Mouse (Mus musculus): Measurements from ENCODE around the gene Gm20708. TPM values are rescaled to one million over a fixed set of nuclear protein-coding genes. Genes with fewer than 3 reads are reported as not detected.

The Gm20708 gene
- polyA plus RNA-seq, 1 experiment from 2014 or later = 0.21 TPM

DNA sequence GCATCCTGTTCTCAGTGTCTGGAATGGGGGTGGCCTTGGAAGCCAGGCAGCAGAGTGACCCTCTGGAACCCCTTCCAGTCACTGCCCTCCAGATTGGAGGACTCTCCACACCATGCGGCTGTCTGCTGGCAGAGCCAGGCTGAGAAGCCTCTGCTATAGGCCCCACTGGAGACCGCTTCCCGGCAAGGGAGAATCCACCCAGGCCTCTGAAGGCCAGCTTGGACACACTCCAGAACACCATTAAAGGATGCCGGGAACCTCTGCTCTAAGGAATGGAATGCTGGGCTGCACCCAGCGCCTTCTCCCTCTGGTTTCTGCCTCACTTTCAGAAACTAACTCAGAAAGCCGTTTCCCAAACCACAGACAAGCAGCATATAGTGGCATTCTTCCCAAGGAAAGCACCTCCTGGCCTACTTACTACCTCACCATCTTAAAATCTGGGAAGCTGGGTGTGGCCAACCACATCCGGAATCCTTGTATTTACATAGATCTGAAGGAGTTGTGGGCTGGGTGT, 13.3 kb downstream of the Gm20708 start:
- H3K4me1 ChIP-seq (replicated peaks; ENCODE audit: insufficient read depth, low read length) = peaks cover 22% of the 10 kb centered on the region; the same call in 1 of the 2 replicates
- no peak for TF ChIP-seq CTCF (IDR thresholded peaks at IDR 0.05; ENCODE audit: low read depth)
- no peaks in the 10 kb centered on the region for H3K9me3 ChIP-seq (replicated peaks; ENCODE audit: low read length)
- peaks cover 22% of the 10 kb centered on the region; the same call in 1 of the 2 replicates for H3K36me3 ChIP-seq (ENCODE audit: insufficient read depth, low read length)
- ATAC-seq (replicated peaks; ENCODE audit: low FRiP score, low read depth) = no peak
- no peak overlapping the region for H3K4me3 ChIP-seq (replicated peaks; ENCODE audit: low read depth, low read length)
- no peaks in the 10 kb centered on the region for H3K27me3 ChIP-seq (ENCODE audit: insufficient read depth, low read length)
- no peak overlapping the region for H3K4me2 ChIP-seq (ENCODE audit: low read length)
- WGBS = 57% methylated on average over 7 of the region's 7 CpGs
- DNase-seq (ENCODE audit: low spot score) = peak; percentile 55
- H3K27ac ChIP-seq = peak overlapping the region; percentile 48
- H3K9ac ChIP-seq (ENCODE audit: low read depth, low read length) = no peak overlapping the region

- Histone ChIP-seq H3K27me3 (ENCODE audit: insufficient read depth, low read length) (no peaks in the 10 kb centered on the region), H3K9ac (ENCODE audit: low read depth, low read length) (no peak overlapping the region), H3K4me1 (replicated peaks; ENCODE audit: insufficient read depth, low read length) (peaks cover 26% of the 10 kb centered on the region; the same call in 1 of the 2 replicates), H3K4me2 (ENCODE audit: low read length) (no peak overlapping the region), H3K36me3 (ENCODE audit: insufficient read depth, low read length) (peaks cover 22% of the 10 kb centered on the region; the same call in 1 of the 2 replicates), H3K9me3 (replicated peaks; ENCODE audit: low read length) (no peaks in the 10 kb centered on the region), H3K4me3 (replicated peaks; ENCODE audit: low read depth, low read length) (no peak overlapping the region), H3K27ac (no peak overlapping the region)
- TF ChIP-seq CTCF (IDR thresholded peaks at IDR 0.05; ENCODE audit: low read depth) = no peak
- DNase-seq (ENCODE audit: low spot score) = no peak
- ATAC-seq (replicated peaks; ENCODE audit: low FRiP score, low read depth) = no peak
- WGBS = 78% methylated on average over 6 of the region's 6 CpGs
Observed at GRCm38 (mm10) chr11:117823411-117823810, 13.9 kb downstream of the Gm20708 start.

GRCm38 (mm10) chr11:117824060-117824969, 14.8 kb downstream of the Gm20708 start:
- H3K4me3 ChIP-seq (replicated peaks; ENCODE audit: low read depth, low read length) = peak overlapping the region; percentile 48
- H3K4me1 ChIP-seq (replicated peaks; ENCODE audit: insufficient read depth, low read length) = peaks cover 31% of the 10 kb centered on the region; the same call in 1 of the 2 replicates
- 6% methylated on average over 23 of the region's 23 CpGs for WGBS

GRCm38 (mm10) chr11:117825333-117826101, 16.0 kb downstream of the Gm20708 start, which contains the start of the genes Afmid and Tk1:
Gene Afmid (plus strand): TSS chr11:117825924.
Gene Tk1 (minus strand): TSS chr11:117826092.
- TF ChIP-seq CTCF (IDR thresholded peaks at IDR 0.05; ENCODE audit: low read depth) = no peak; the same call in 1 of the 2 replicates
- no peaks in the 10 kb centered on the region for H3K9me3 ChIP-seq (replicated peaks; ENCODE audit: low read length)
- peaks cover 31% of the 10 kb centered on the region; the same call in 1 of the 2 replicates for H3K4me1 ChIP-seq (replicated peaks; ENCODE audit: insufficient read depth, low read length)
- H3K36me3 ChIP-seq (ENCODE audit: insufficient read depth, low read length) = peaks cover 14% of the 10 kb centered on the region; the same call in 1 of the 2 replicates
- under 1% methylated on average over 33 of the region's 34 CpGs for WGBS
- H3K4me2 ChIP-seq (ENCODE audit: low read length) = peak within 1 kb of the TSS; percentile 85
- peak; percentile 40; the same call in 1 of the 2 replicates for ATAC-seq (replicated peaks; ENCODE audit: low FRiP score, low read depth)
- peak; percentile 97 for DNase-seq (ENCODE audit: low spot score)
- peak within 1 kb of the TSS; percentile 82 for H3K27ac ChIP-seq
- H3K27me3 ChIP-seq (ENCODE audit: insufficient read depth, low read length) = no peaks in the 10 kb centered on the region
- peak within 1 kb of the TSS; percentile 66 for H3K9ac ChIP-seq (ENCODE audit: low read depth, low read length)
- H3K4me3 ChIP-seq (replicated peaks; ENCODE audit: low read depth, low read length) = peak within 1 kb of the TSS; percentile 48

More at GRCm38 (mm10) chr11:117824060-117824969, 14.8 kb downstream of the Gm20708 start:
- DNase-seq (ENCODE audit: low spot score) (peak; percentile 91), ATAC-seq (replicated peaks; ENCODE audit: low FRiP score, low read depth) (peak; percentile 82)
- Histone ChIP-seq H3K36me3 (ENCODE audit: insufficient read depth, low read length) (peaks cover 18% of the 10 kb centered on the region; the same call in 1 of the 2 replicates), H3K27ac (peak overlapping the region; percentile 37; the same call in 1 of the 2 replicates), H3K9ac (ENCODE audit: low read depth, low read length) (peak overlapping the region; percentile 66; the same call in 1 of the 2 replicates), H3K4me2 (ENCODE audit: low read length) (peak overlapping the region; percentile 85), H3K9me3 (replicated peaks; ENCODE audit: low read length) (no peaks in the 10 kb centered on the region), H3K27me3 (ENCODE audit: insufficient read depth, low read length) (no peaks in the 10 kb centered on the region)
- TF ChIP-seq CTCF (IDR thresholded peaks at IDR 0.05; ENCODE audit: low read depth) = peak; percentile 93

DNA sequence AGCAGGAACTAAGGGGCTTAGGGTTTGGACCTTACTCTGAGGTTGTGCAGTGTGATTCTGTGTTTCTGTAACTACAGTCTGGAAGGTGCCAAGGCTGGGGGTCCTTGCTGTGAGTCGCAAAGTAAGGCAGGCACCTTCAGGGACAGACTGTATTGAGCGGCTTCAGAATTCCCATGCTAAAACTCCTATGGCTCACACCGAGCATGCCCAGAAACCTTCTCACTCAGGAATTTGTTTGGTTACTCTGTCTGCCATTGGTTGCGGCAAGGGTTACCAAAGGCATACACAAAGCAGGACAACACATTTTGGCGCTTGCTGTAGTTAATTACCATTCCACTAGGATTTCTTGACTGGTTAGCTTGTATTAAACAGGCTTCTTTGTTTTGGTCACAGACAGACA, 16.7 kb downstream of the Gm20708 start:
- H3K4me3 ChIP-seq (replicated peaks; ENCODE audit: low read depth, low read length) = peak overlapping the region; percentile 48
- no peaks in the 10 kb centered on the region for H3K9me3 ChIP-seq (replicated peaks; ENCODE audit: low read length)
- peak overlapping the region; percentile 82 for H3K27ac ChIP-seq
- TF ChIP-seq CTCF (IDR thresholded peaks at IDR 0.05; ENCODE audit: low read depth) = no peak
- ATAC-seq (replicated peaks; ENCODE audit: low FRiP score, low read depth) (no peak), DNase-seq (ENCODE audit: low spot score) (peak; percentile 73)
- H3K27me3 ChIP-seq (ENCODE audit: insufficient read depth, low read length) = no peaks in the 10 kb centered on the region
- peak overlapping the region; percentile 85 for H3K4me2 ChIP-seq (ENCODE audit: low read length)
- H3K36me3 ChIP-seq (ENCODE audit: insufficient read depth, low read length) = peaks cover 13% of the 10 kb centered on the region; the same call in 1 of the 2 replicates
- 9% methylated on average over 5 of the region's 5 CpGs for WGBS
- peaks cover 31% of the 10 kb centered on the region; the same call in 1 of the 2 replicates for H3K4me1 ChIP-seq (replicated peaks; ENCODE audit: insufficient read depth, low read length)
- peak overlapping the region; percentile 66; the same call in 1 of the 2 replicates for H3K9ac ChIP-seq (ENCODE audit: low read depth, low read length)
